ENCODE assay signal across 25 mouse cellular contexts in the genomic region with DNA sequence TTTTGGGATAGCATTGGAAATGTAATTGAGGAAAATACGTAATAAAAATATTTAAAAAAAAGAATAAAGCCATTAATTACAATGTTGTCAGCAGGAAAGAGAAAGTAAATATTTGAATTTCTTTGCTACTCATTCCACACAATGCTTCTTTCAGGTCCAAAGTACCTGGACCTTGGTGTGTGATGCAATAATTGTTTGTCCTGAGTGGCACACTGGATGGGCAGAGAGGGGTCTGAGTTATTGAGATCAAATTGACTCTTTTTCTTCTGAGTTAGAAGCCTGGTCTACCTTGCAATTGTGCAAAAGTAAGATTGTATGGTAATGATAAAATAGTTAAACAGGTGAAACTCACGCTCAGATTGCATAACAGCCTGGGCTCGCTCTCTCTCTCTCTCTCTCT.
DNase-seq lines count a peak whose midpoint lies in the region; ATAC-seq lines count a peak whose summit lies in the region.
"Had no signal": no experiment of that assay in that cellular context is flagged by ENCODE, and none has a peak within 500 bp of the region (broad histone marks: within the 10 kb centered on the region; RNA-seq: fewer than 3 reads in every experiment).

No protein-coding gene starts in this region.

- no peaks in the 10 kb centered on the region for H3K27me3 ChIP-seq in kidney, embryonic 14.5 days (ENCODE audit: control insufficient read depth, insufficient read depth, low read length)
- H3K27me3 ChIP-seq in liver, embryonic 16.5 days (ENCODE audit: control insufficient read depth, insufficient read depth, low read depth, low read length) = no peaks in the 10 kb centered on the region
- no peaks in the 10 kb centered on the region for H3K27me3 ChIP-seq in liver, embryonic 11.5 days (replicated peaks; ENCODE audit: control insufficient read depth, insufficient read depth, low read length)
- no peaks in the 10 kb centered on the region for H3K27me3 ChIP-seq in stomach, embryonic 15.5 days (replicated peaks)
- H3K27me3 ChIP-seq in stomach, embryonic 16.5 days (ENCODE audit: control insufficient read depth, insufficient read depth, low read length) = no peaks in the 10 kb centered on the region
- H3K27me3 ChIP-seq: CH12.LX; embryonic facial prominence, embryonic 12.5 days; forebrain, embryonic 13.5 days; forebrain, embryonic 15.5 days; Patski had no signal

- no peak overlapping the region for H3K4me3 ChIP-seq in kidney, embryonic 14.5 days (ENCODE audit: low read length)
- no peak overlapping the region for H3K4me3 ChIP-seq in liver, embryonic 16.5 days (ENCODE audit: low read depth, low read length)
- H3K4me3 ChIP-seq in liver, embryonic 11.5 days (ENCODE audit: low read depth, low read length) = no peak overlapping the region
- no peak overlapping the region for H3K4me3 ChIP-seq in stomach, embryonic 15.5 days (replicated peaks)
- no peak overlapping the region for H3K4me3 ChIP-seq in stomach, embryonic 16.5 days (replicated peaks; ENCODE audit: low read length)
- H3K4me3 ChIP-seq: embryonic facial prominence, embryonic 10.5 days; embryonic facial prominence, embryonic 12.5 days; forebrain, embryonic 13.5 days; forebrain, embryonic 15.5 days had no signal

- peak; percentile 24 for DNase-seq in kidney, adult 9 months
- DNase-seq in liver, embryonic 11.5 days (ENCODE audit: low spot score) = no peak
- DNase-seq in ovary, postnatal 36 days (ENCODE audit: low spot score) = no peak
- no peak for DNase-seq in B cell, adult 2 months
- DNase-seq: adrenal gland, adult 8-10 months; adrenal gland, postnatal 14 days; adrenal gland, postnatal 36 days; cerebellum, adult 11-12 months; cerebellum, adult 2 months; cerebellum, adult 9-10 months; cerebellum, postnatal 10 days; cerebellum, postnatal 25 days had no signal

- no peak overlapping the region for H3K4me2 ChIP-seq in kidney, embryonic 14.5 days (replicated peaks; ENCODE audit: low read depth, low read length)
- no peak overlapping the region for H3K4me2 ChIP-seq in liver, embryonic 16.5 days (ENCODE audit: low read depth, low read length)
- no peak overlapping the region for H3K4me2 ChIP-seq in liver, embryonic 11.5 days
- H3K4me2 ChIP-seq in stomach, embryonic 15.5 days = no peak overlapping the region
- no peak overlapping the region for H3K4me2 ChIP-seq in stomach, embryonic 16.5 days (ENCODE audit: low read depth, low read length)
- H3K4me2 ChIP-seq: embryonic facial prominence, embryonic 12.5 days; forebrain, embryonic 13.5 days; forebrain, embryonic 15.5 days had no signal

- H3K36me3 ChIP-seq in kidney, embryonic 14.5 days (ENCODE audit: control insufficient read depth, insufficient read depth, low read length) = no peaks in the 10 kb centered on the region
- no peaks in the 10 kb centered on the region for H3K36me3 ChIP-seq in liver, embryonic 16.5 days (ENCODE audit: control insufficient read depth, insufficient read depth)
- no peaks in the 10 kb centered on the region for H3K36me3 ChIP-seq in liver, embryonic 11.5 days (ENCODE audit: control insufficient read depth, insufficient read depth, low read length)
- no peaks in the 10 kb centered on the region for H3K36me3 ChIP-seq in stomach, embryonic 15.5 days
- no peaks in the 10 kb centered on the region for H3K36me3 ChIP-seq in stomach, embryonic 16.5 days (ENCODE audit: control insufficient read depth, insufficient read depth, low read length)
- H3K36me3 ChIP-seq: embryonic facial prominence, embryonic 10.5 days; embryonic facial prominence, embryonic 12.5 days; forebrain, embryonic 15.5 days; G1E had no signal

- 88% methylated on average over 3 of the region's 3 CpGs for WGBS in kidney, embryonic 14.5 days
- 52% methylated on average over 3 of the region's 3 CpGs for WGBS in liver, embryonic 16.5 days (ENCODE audit: insufficient replicate concordance)
- WGBS in liver, embryonic 11.5 days = 81% methylated on average over 3 of the region's 3 CpGs
- WGBS in stomach, embryonic 15.5 days = 74% methylated on average over 3 of the region's 3 CpGs
- WGBS in stomach, embryonic 16.5 days = 69% methylated on average over 3 of the region's 3 CpGs

- H3K27ac ChIP-seq in kidney, embryonic 14.5 days (ENCODE audit: low read depth, low read length) = no peak overlapping the region
- H3K27ac ChIP-seq in liver, embryonic 16.5 days (ENCODE audit: low read length) = no peak overlapping the region
- H3K27ac ChIP-seq in liver, embryonic 11.5 days (ENCODE audit: low read depth, low read length) = no peak overlapping the region
- H3K27ac ChIP-seq in stomach, embryonic 15.5 days = no peak overlapping the region
- no peak overlapping the region for H3K27ac ChIP-seq in stomach, embryonic 16.5 days (ENCODE audit: low read length)
- H3K27ac ChIP-seq: embryonic facial prominence, embryonic 10.5 days; embryonic facial prominence, embryonic 12.5 days; forebrain, embryonic 13.5 days; forebrain, embryonic 15.5 days had no signal

- no peak overlapping the region for H3K9ac ChIP-seq in kidney, embryonic 14.5 days (ENCODE audit: low read depth, low read length)
- H3K9ac ChIP-seq in liver, embryonic 16.5 days (ENCODE audit: low read depth, low read length) = no peak overlapping the region
- H3K9ac ChIP-seq in liver, embryonic 11.5 days (ENCODE audit: low read depth, low read length) = no peak overlapping the region
- no peak overlapping the region for H3K9ac ChIP-seq in stomach, embryonic 15.5 days
- no peak overlapping the region for H3K9ac ChIP-seq in stomach, embryonic 16.5 days (ENCODE audit: low read length)
- H3K9ac ChIP-seq: embryonic facial prominence, embryonic 12.5 days; forebrain, embryonic 13.5 days; forebrain, embryonic 15.5 days had no signal

- no peak for ATAC-seq in kidney, embryonic 14.5 days (ENCODE audit: low FRiP score, low TSS enrichment)
- peak; percentile 59; the same call in 1 of the 2 replicates for ATAC-seq in liver, embryonic 16.5 days (ENCODE audit: low read depth)
- ATAC-seq in liver, embryonic 11.5 days (replicated peaks; ENCODE audit: low FRiP score) = no peak
- 0 out of 2 replicates have a peak, but pooled peaks have one; percentile 27 for ATAC-seq in stomach, embryonic 15.5 days (ENCODE audit: insufficient read depth, low FRiP score, low read depth)
- peak; percentile 50; the same call in 1 of the 2 replicates for ATAC-seq in stomach, embryonic 16.5 days (ENCODE audit: insufficient read depth, low FRiP score)
- ATAC-seq: activated CD4-positive, CD25-positive, alpha-beta regulatory T cell, adult 4 months; CD4-positive, CD25-positive, alpha-beta regulatory T cell, adult 4 months; forebrain, embryonic 13.5 days; forebrain, embryonic 15.5 days; Patski had no signal

- H3K9me3 ChIP-seq in kidney, embryonic 14.5 days (ENCODE audit: control insufficient read depth, low read length) = no peaks in the 10 kb centered on the region
- no peaks in the 10 kb centered on the region for H3K9me3 ChIP-seq in liver, embryonic 16.5 days (replicated peaks; ENCODE audit: control insufficient read depth, low read length)
- no peaks in the 10 kb centered on the region for H3K9me3 ChIP-seq in liver, embryonic 11.5 days (ENCODE audit: control insufficient read depth, low read length)
- no peaks in the 10 kb centered on the region for H3K9me3 ChIP-seq in stomach, embryonic 15.5 days
- no peaks in the 10 kb centered on the region for H3K9me3 ChIP-seq in stomach, embryonic 16.5 days (replicated peaks; ENCODE audit: control insufficient read depth, low read length)
- H3K9me3 ChIP-seq: embryonic facial prominence, embryonic 10.5 days; embryonic facial prominence, embryonic 12.5 days; forebrain, embryonic 13.5 days; forebrain, embryonic 15.5 days had no signal

- no peaks in the 10 kb centered on the region for H3K4me1 ChIP-seq in kidney, embryonic 14.5 days (ENCODE audit: control insufficient read depth, insufficient read depth, low read length)
- H3K4me1 ChIP-seq in liver, embryonic 16.5 days (ENCODE audit: control insufficient read depth, low read depth, low read length) = no peaks in the 10 kb centered on the region
- H3K4me1 ChIP-seq in liver, embryonic 11.5 days (replicated peaks; ENCODE audit: control insufficient read depth, insufficient read depth, low read length) = no peaks in the 10 kb centered on the region
- H3K4me1 ChIP-seq in stomach, embryonic 15.5 days = no peaks in the 10 kb centered on the region
- H3K4me1 ChIP-seq in stomach, embryonic 16.5 days (ENCODE audit: control insufficient read depth, insufficient read depth, low read length) = no peaks in the 10 kb centered on the region
- H3K4me1 ChIP-seq: embryonic facial prominence, embryonic 10.5 days; embryonic facial prominence, embryonic 12.5 days; forebrain, embryonic 13.5 days; forebrain, embryonic 15.5 days had no signal

Comparison
In these comparisons a context has a peak if more than half of its experiments do, and no peak if none do; other contexts are left out.
1. ATAC-seq: peak in liver, embryonic 16.5 days (single experiment), stomach, embryonic 15.5 days (single experiment) and stomach, embryonic 16.5 days (single experiment); none in kidney, embryonic 14.5 days (single experiment) and liver, embryonic 11.5 days (single experiment).